Mouse (Mus musculus) midbrain, embryonic 16.5 days (tissue): ENCODE results near the gene Ccdc69. TPM values are rescaled to one million over a fixed set of nuclear protein-coding genes. Genes with fewer than 3 reads are reported as not detected.

ENCODE experiments used
- ATAC-seq: fragments of 200-750 bp; cut with Nextera tagmentation; 2 replicates; pipeline ENCODE4 v1.8.0; 2017; ENCODE audit warnings: moderate TSS enrichment
- H3K27ac ChIP-seq: fragments of 300-500 bp; sonication (generic); 2 replicates; pipeline ENCODE4 v1.5.1; 2014; ENCODE audit warnings: mild to moderate bottlenecking, low read length, mixed read lengths
- H3K27me3 ChIP-seq: fragments of 300-500 bp; sonication (generic); 2 replicates; pipeline ENCODE4 v1.6.1; 2014; ENCODE audit warnings: low read depth, low read length, mixed read lengths; ENCODE audit not compliant: control insufficient read depth, insufficient read depth
- H3K36me3 ChIP-seq: fragments of 300-500 bp; sonication (generic); 2 replicates; pipeline ENCODE4 v1.6.1; 2014; ENCODE audit warnings: mild to moderate bottlenecking, low read length, moderate library complexity, mixed read lengths; ENCODE audit not compliant: control insufficient read depth, insufficient read depth
- H3K4me1 ChIP-seq: fragments of 300-500 bp; sonication (generic); 2 replicates; pipeline ENCODE4 v1.6.1; 2014; ENCODE audit warnings: mild to moderate bottlenecking, low read length, mixed read lengths; ENCODE audit not compliant: control insufficient read depth, insufficient read depth
- H3K4me2 ChIP-seq: fragments of 300-500 bp; sonication (generic); 2 replicates; pipeline ENCODE4 v1.6.1; 2014; ENCODE audit warnings: mild to moderate bottlenecking, low read length, mixed read lengths
- H3K4me3 ChIP-seq: fragments of 300-500 bp; sonication (generic); 2 replicates; pipeline ENCODE4 v1.5.1; 2014; ENCODE audit warnings: low read depth, mild to moderate bottlenecking, low read length, moderate library complexity, mixed read lengths
- H3K9ac ChIP-seq: fragments of 300-500 bp; sonication (generic); 2 replicates; pipeline ENCODE4 v1.6.1; 2014; ENCODE audit warnings: low read depth, low read length, mixed read lengths
- H3K9me3 ChIP-seq: fragments of 300-500 bp; sonication (generic); replicated peaks from 2 replicates; pipeline ENCODE4 v1.6.1; 2014; ENCODE audit warnings: mild to moderate bottlenecking, low read length, mixed read lengths; ENCODE audit not compliant: control insufficient read depth, poor library complexity, severe bottlenecking
- WGBS: fragments of 180-500 bp; shearing (Covaris S2); extraction: QIAGEN DNeasy Blood & Tissue Kit; methylation state at CpG from one replicate; pipeline ENCODE4 v1.1.7; 2014; 5-methylcytosine and 5-hydroxymethylcytosine counted together
- polyA plus RNA-seq: library from polyadenylated mRNA; unstranded; fragments of >200 nt; fragmentation: Nextera tagmentation; extraction: Ambion mirVana; gene quantifications from 2 replicates; pipeline ENCODE4 v1.2.1, GENCODE M21; 2015

Gene Ccdc69
- polyA plus RNA-seq, 1 experiment from 2014 or later = 0.19 TPM

- Histone ChIP-seq H3K27me3 (no peaks in the 10 kb centered on the region), H3K4me2 (no peak overlapping the region), H3K4me1 (no peaks in the 10 kb centered on the region), H3K9ac (no peak overlapping the region), H3K36me3 (no peaks in the 10 kb centered on the region), H3K9me3 (no peaks in the 10 kb centered on the region), H3K4me3 (no peak overlapping the region), H3K27ac (no peak overlapping the region)
- ATAC-seq = no peak
- 91% methylated on average over 5 of the region's 5 CpGs for WGBS
Measured at GRCm38 (mm10) chr11:55071344-55071743, 6.6 kb downstream of the Ccdc69 start.

GRCm38 (mm10) chr11:55069023-55069422 lies 8.9 kb downstream of the Ccdc69 start:
- no peak for ATAC-seq
- no peaks in the 10 kb centered on the region for H3K9me3 ChIP-seq
- H3K4me3 ChIP-seq = no peak overlapping the region
- no peaks in the 10 kb centered on the region for H3K27me3 ChIP-seq
- H3K4me2 ChIP-seq = no peak overlapping the region
- WGBS = 55% methylated on average over 2 of the region's 2 CpGs
- H3K9ac ChIP-seq = no peak overlapping the region
- no peaks in the 10 kb centered on the region for H3K4me1 ChIP-seq
- H3K27ac ChIP-seq = no peak overlapping the region
- no peaks in the 10 kb centered on the region for H3K36me3 ChIP-seq

DNA sequence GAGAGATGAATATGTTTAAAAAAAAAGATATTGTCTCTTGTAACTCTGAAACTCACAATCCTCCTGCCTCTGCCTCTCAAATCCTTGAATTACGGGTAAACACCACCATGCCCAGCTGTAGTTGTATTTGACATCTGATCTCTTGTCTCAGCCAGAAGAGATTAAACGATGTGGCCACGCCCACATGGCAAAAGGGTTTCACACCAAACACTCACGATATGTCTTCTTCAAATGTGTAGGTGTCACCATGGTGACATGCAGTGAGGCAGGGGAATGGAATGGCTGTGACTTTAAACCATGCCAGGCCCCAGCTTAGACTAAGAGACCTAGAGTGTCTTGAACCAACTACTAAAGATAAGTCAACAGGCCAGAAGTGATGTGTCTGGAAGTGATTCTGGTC lies 11.0 kb downstream of the Ccdc69 start:
- Histone ChIP-seq H3K9me3 (no peaks in the 10 kb centered on the region), H3K36me3 (no peaks in the 10 kb centered on the region), H3K9ac (no peak overlapping the region), H3K27ac (no peak overlapping the region), H3K4me2 (no peak overlapping the region), H3K4me3 (no peak overlapping the region), H3K27me3 (no peaks in the 10 kb centered on the region), H3K4me1 (no peaks in the 10 kb centered on the region)
- 54% methylated on average over 4 of the region's 4 CpGs for WGBS
- no peak for ATAC-seq

GRCm38 (mm10) chr11:55062856-55063255 lies 15.1 kb downstream of the Ccdc69 start:
- Histone ChIP-seq H3K36me3 (no peaks in the 10 kb centered on the region), H3K9ac (no peak overlapping the region), H3K4me3 (no peak overlapping the region), H3K4me1 (no peaks in the 10 kb centered on the region), H3K4me2 (no peak overlapping the region), H3K27me3 (no peaks in the 10 kb centered on the region), H3K27ac (no peak overlapping the region), H3K9me3 (no peaks in the 10 kb centered on the region)
- WGBS = 73% methylated on average over 5 of the region's 5 CpGs
- ATAC-seq = no peak

DNA sequence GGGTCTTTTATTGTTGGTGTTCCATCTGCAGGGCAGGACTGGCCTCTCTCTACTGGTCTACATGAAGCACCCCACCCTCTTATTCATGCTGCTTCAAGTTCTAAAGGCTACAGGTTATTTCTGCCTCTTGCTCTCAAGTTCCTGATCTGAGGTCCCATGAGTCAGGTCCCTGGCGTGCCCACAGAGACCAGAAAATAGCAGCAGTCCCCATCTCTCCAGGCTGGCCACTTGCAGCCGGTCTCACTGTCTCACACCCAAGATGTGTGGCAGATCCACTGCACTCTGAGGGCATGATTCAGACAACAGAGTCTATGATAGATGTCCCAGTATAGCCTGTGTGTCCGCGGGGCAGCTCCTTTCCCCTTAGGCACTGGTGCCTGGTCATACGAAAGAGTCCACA lies 17.1 kb downstream of the Ccdc69 start:
- 95% methylated on average over 5 of the region's 5 CpGs for WGBS
- H3K9ac ChIP-seq = no peak overlapping the region
- no peak overlapping the region for H3K4me3 ChIP-seq
- H3K27ac ChIP-seq = no peak overlapping the region
- H3K36me3 ChIP-seq = no peaks in the 10 kb centered on the region
- no peaks in the 10 kb centered on the region for H3K27me3 ChIP-seq
- no peak overlapping the region for H3K4me2 ChIP-seq
- no peaks in the 10 kb centered on the region for H3K9me3 ChIP-seq
- no peak for ATAC-seq
- H3K4me1 ChIP-seq = no peaks in the 10 kb centered on the region

GRCm38 (mm10) chr11:55057511-55057910 lies 20.4 kb downstream of the Ccdc69 start:
- ATAC-seq = no peak
- 89% methylated on average over 3 of the region's 3 CpGs for WGBS

DNA sequence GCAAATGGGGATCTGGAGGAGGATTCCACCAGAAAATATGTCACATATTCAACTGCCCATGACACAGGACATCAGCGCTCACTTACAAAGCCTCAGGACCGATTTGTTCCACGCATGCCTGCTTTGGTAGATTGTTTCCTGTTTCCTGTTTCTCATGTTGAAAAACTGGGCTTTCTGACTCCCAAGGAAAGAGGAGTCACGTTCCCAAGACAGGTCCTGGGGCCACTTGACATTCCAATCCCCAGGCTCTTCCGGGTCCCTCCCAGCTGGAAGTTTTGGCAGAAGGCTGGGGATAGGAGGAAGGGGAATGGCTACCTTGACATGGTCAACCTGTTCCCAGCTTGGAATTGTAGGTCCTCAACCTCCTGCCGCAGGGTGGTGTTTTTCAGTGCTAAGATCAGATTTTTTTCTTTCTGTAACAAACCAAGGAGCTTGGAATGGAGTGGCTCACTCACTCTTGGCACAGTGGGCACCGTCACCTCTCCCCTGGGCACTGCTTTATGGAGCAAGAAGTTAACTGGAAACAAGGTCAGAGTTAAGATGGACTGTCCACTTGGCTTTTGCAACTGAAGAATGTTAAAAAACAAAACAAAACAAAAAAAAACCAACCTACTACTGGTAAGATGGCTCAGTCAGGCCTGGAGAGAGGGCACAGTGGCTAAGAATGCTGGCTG lies 27.0 kb downstream of the Ccdc69 start:
- H3K27ac ChIP-seq = no peak overlapping the region
- no peaks in the 10 kb centered on the region for H3K9me3 ChIP-seq
- ATAC-seq = no peak
- WGBS = 84% methylated on average over 7 of the region's 7 CpGs
- H3K9ac ChIP-seq = no peak overlapping the region
- no peaks in the 10 kb centered on the region for H3K36me3 ChIP-seq
- H3K27me3 ChIP-seq = no peaks in the 10 kb centered on the region
- H3K4me1 ChIP-seq = no peaks in the 10 kb centered on the region
- H3K4me2 ChIP-seq = no peak overlapping the region
- H3K4me3 ChIP-seq = no peak overlapping the region

More at GRCm38 (mm10) chr11:55057511-55057910, 20.4 kb downstream of the Ccdc69 start:
- no peaks in the 10 kb centered on the region for H3K9me3 ChIP-seq
- H3K4me2 ChIP-seq = no peak overlapping the region
- no peak overlapping the region for H3K9ac ChIP-seq
- no peaks in the 10 kb centered on the region for H3K27me3 ChIP-seq
- no peaks in the 10 kb centered on the region for H3K4me1 ChIP-seq
- no peaks in the 10 kb centered on the region for H3K36me3 ChIP-seq
- no peak overlapping the region for H3K4me3 ChIP-seq
- no peak overlapping the region for H3K27ac ChIP-seq

DNA sequence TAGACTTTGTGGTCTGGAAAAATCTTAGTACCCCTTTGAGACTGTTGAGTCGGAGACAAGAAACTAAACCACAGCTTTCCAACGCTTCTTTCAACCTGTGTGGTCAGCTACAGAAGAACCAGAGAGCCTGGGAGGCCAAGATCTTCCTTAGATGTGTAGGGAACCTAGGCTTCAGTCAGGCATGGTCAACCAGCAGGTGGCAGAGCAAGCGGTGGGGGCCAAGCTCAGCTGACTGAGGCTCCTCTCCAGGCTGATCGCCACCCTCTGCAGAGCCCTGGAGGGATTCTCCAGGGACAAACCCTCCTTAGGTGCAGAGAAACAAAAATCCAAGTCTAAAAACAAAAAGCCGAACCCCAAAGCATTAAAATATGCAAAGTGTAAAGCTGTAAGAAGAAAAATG lies 31.3 kb downstream of the Ccdc69 start:
- Histone ChIP-seq H3K36me3 (no peaks in the 10 kb centered on the region), H3K9ac (no peak overlapping the region), H3K9me3 (no peaks in the 10 kb centered on the region)

GRCm38 (mm10) chr11:55041348-55041747 lies 36.6 kb downstream of the Ccdc69 start:
- WGBS = 86% methylated on average over 4 of the region's 4 CpGs
- Histone ChIP-seq H3K27me3 (no peaks in the 10 kb centered on the region), H3K4me1 (no peaks in the 10 kb centered on the region), H3K36me3 (no peaks in the 10 kb centered on the region), H3K9ac (no peak overlapping the region), H3K4me3 (no peak overlapping the region), H3K4me2 (no peak overlapping the region), H3K27ac (no peak overlapping the region), H3K9me3 (no peaks in the 10 kb centered on the region)
- ATAC-seq = no peak

More for the DNA sequence above, 31.3 kb downstream of the Ccdc69 start:
- Histone ChIP-seq H3K4me3 (no peak overlapping the region), H3K4me1 (no peaks in the 10 kb centered on the region), H3K4me2 (no peak overlapping the region), H3K27me3 (no peaks in the 10 kb centered on the region), H3K27ac (no peak overlapping the region)
- ATAC-seq = no peak
- WGBS = 58% methylated on average over 5 of the region's 5 CpGs
